Mouse (Mus musculus): ENCODE measurements around the gene Steap3.

DNA sequence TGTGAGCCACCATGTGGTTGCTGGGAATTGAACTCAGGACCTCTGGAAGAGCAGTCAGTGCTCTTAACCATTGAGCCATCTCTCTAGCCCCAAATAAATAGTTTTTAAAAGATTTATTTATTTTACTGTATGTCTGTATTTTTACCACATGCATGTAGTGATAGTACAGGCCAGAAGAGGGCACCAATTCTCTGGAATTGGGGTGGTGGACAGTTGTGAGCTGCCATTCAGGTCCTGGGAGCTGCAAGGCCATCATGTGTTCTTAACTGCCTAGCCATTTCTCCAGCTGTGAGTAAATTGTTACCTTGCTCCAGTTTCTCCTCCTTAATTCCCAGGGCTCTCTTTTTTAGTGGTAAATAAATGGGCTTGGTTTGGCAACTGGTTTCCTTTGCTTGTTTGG, 118.3 kb downstream of the Steap3 start:
- no peak for TF ChIP-seq EP300 (IDR thresholded peaks at IDR 0.05; ENCODE audit: low read depth)
- peak; percentile 59 for TF ChIP-seq CTCF (IDR thresholded peaks at IDR 0.05; ENCODE audit: low read depth)
